Mouse (Mus musculus) MEL (cell line): ENCODE data around the gene Glis1. TPM values are rescaled to one million over a fixed set of nuclear protein-coding genes. Genes with fewer than 3 reads are reported as not detected.

Experiments used
- DNase-seq: peaks from one replicate; pipeline ENCODE4 v3.0.0; 2011; ENCODE audit warnings: low read depth, low spot score
- H3K27ac ChIP-seq: 2 replicates; pipeline ENCODE4 v1.5.1; 2012; ENCODE audit warnings: low read depth, mild to moderate bottlenecking, control low read depth, low read length, moderate library complexity; ENCODE audit not compliant: control insufficient read depth
- H3K27me3 ChIP-seq, 2 experiments: fragments of 150-350 bp in 1 of 2; sonication (generic) in 1 of 2; 2 replicates each; pipeline ENCODE4 v1.6.1; 2012; ENCODE audit warnings: low read length in 2 of 2, mild to moderate bottlenecking in 2 of 2, improper control_type of control experiment in 1 of 2, moderate library complexity in 1 of 2; ENCODE audit not compliant: insufficient read depth in 2 of 2, control insufficient read depth in 1 of 2
- H3K36me3 ChIP-seq, 2 experiments: 2 replicates each; pipeline ENCODE4 v1.6.1; 2012 to 2014; ENCODE audit warnings: low read length in 2 of 2, improper control_type of control experiment in 1 of 2, inconsistent platforms in 1 of 2, mild to moderate bottlenecking in 1 of 2; ENCODE audit not compliant: insufficient read depth in 2 of 2, control insufficient read depth in 1 of 2
- H3K4me1 ChIP-seq, 2 experiments: fragments of 150-350 bp in 1 of 2; sonication (generic) in 1 of 2; 2 replicates each; pipeline ENCODE4 v1.6.1; 2012; ENCODE audit warnings: low read length in 2 of 2, improper control_type of control experiment in 1 of 2, mild to moderate bottlenecking in 1 of 2; ENCODE audit not compliant: insufficient read depth in 2 of 2, control insufficient read depth in 1 of 2
- H3K4me3 ChIP-seq, 2 experiments: fragments of 150-350 bp in 1 of 2; sonication (generic) in 1 of 2; 2 replicates each; pipeline ENCODE4 v1.5.1; 2012; ENCODE audit warnings: low read depth in 2 of 2, low read length in 2 of 2, mild to moderate bottlenecking in 2 of 2, moderate library complexity in 2 of 2, control low read depth in 1 of 2, improper control_type of control experiment in 1 of 2; ENCODE audit not compliant: control insufficient read depth in 1 of 2, insufficient read depth in 1 of 2
- H3K79me2 ChIP-seq: 2 replicates; pipeline ENCODE4 v1.6.1; 2012; ENCODE audit warnings: mild to moderate bottlenecking, low read length, moderate library complexity; ENCODE audit not compliant: control insufficient read depth, poor library complexity, insufficient read depth
- H3K9ac ChIP-seq: 2 replicates; pipeline ENCODE4 v1.6.1; 2012; ENCODE audit warnings: low read depth, mild to moderate bottlenecking, control low read depth, low read length, moderate library complexity; ENCODE audit not compliant: control insufficient read depth, poor library complexity, severe bottlenecking
- H3K9me3 ChIP-seq: fragments of 150-350 bp; sonication (generic); replicated peaks from 2 replicates; pipeline ENCODE4 v1.6.1; 2012; ENCODE audit warnings: mild to moderate bottlenecking, low read length, improper control_type of control experiment, moderate library complexity; ENCODE audit not compliant: insufficient read depth
- BHLHE40 ChIP-seq: IDR thresholded peaks from 2 replicates; pipeline ENCODE4 v1.6.1; 2012; ENCODE audit warnings: low read depth, mild to moderate bottlenecking, inconsistent platforms, low read length, improper control_type of control experiment, borderline replicate concordance
- CTCF ChIP-seq, 3 experiments: IDR thresholded peaks in 2 of 3; conservative IDR thresholded peaks in 1 of 3; 2 replicates each; pipeline ENCODE4 v1.5.1; 2011 to 2012; ENCODE audit warnings: low read length in 3 of 3, low read depth in 2 of 3, mild to moderate bottlenecking in 2 of 3, improper control_type of control experiment in 1 of 3, inconsistent platforms in 1 of 3, mixed read lengths in 1 of 3, moderate library complexity in 1 of 3; ENCODE audit not compliant: control insufficient read depth in 1 of 3, insufficient read depth in 1 of 3, poor library complexity in 1 of 3, severe bottlenecking in 1 of 3
- E2F4 ChIP-seq: IDR thresholded peaks from 2 replicates; pipeline ENCODE4 v1.6.1; 2011; ENCODE audit warnings: low read depth, low read length, improper control_type of control experiment, borderline replicate concordance
- ELF1 ChIP-seq: IDR thresholded peaks from 2 replicates; pipeline ENCODE4 v1.6.1; 2014; ENCODE audit warnings: low read depth, mild to moderate bottlenecking, inconsistent platforms, low read length, improper control_type of control experiment, moderate library complexity
- EP300 ChIP-seq, 2 experiments: IDR thresholded peaks; 2 replicates each; pipeline ENCODE4 v1.6.1; 2011; ENCODE audit warnings: improper control_type of control experiment in 2 of 2, low read length in 2 of 2, low read depth in 1 of 2, mild to moderate bottlenecking in 1 of 2
- ETS1 ChIP-seq: IDR thresholded peaks from 2 replicates; pipeline ENCODE4 v1.6.1; 2012; ENCODE audit warnings: low read depth, mild to moderate bottlenecking, inconsistent platforms, low read length, improper control_type of control experiment, moderate library complexity
- GABPA ChIP-seq: IDR thresholded peaks from 2 replicates; pipeline ENCODE4 v1.6.1; 2012; ENCODE audit warnings: low read depth, mild to moderate bottlenecking, inconsistent platforms, low read length, improper control_type of control experiment, moderate library complexity
- GATA1 ChIP-seq: IDR thresholded peaks from 2 replicates; pipeline ENCODE4 v1.6.1; 2011; ENCODE audit warnings: low read depth, low read length, improper control_type of control experiment
- HCFC1 ChIP-seq: IDR thresholded peaks from 2 replicates; pipeline ENCODE4 v1.6.1; 2012; ENCODE audit warnings: low read depth, mild to moderate bottlenecking, inconsistent platforms, low read length, improper control_type of control experiment, moderate library complexity
- JUND ChIP-seq: IDR thresholded peaks from 2 replicates; pipeline ENCODE4 v1.6.1; 2011; ENCODE audit warnings: low read depth, mild to moderate bottlenecking, improper control_type of control experiment, low read length
- MAFK ChIP-seq: IDR thresholded peaks from 2 replicates; pipeline ENCODE4 v1.6.1; 2011; ENCODE audit warnings: low read depth, mild to moderate bottlenecking, low read length, improper control_type of control experiment, borderline replicate concordance
- MAX ChIP-seq: IDR thresholded peaks from 2 replicates; pipeline ENCODE4 v1.6.1; 2011; ENCODE audit warnings: low read length, improper control_type of control experiment
- MEF2A ChIP-seq: IDR thresholded peaks from 2 replicates; pipeline ENCODE4 v1.6.1; 2014; ENCODE audit warnings: low read depth, mild to moderate bottlenecking, inconsistent platforms, low read length, improper control_type of control experiment; ENCODE audit not compliant: poor library complexity, insufficient replicate concordance, severe bottlenecking; ENCODE audit errors: extremely low read depth
- MXI1 ChIP-seq: IDR thresholded peaks from 2 replicates; pipeline ENCODE4 v1.6.1; 2011; ENCODE audit warnings: mild to moderate bottlenecking, low read depth, low read length, improper control_type of control experiment
- MYB ChIP-seq: IDR thresholded peaks from 2 replicates; pipeline ENCODE4 v1.6.1; 2011; ENCODE audit warnings: mild to moderate bottlenecking, low read depth, low read length, improper control_type of control experiment
- MYC ChIP-seq: IDR thresholded peaks from 2 replicates; pipeline ENCODE4 v1.6.1; 2011; ENCODE audit warnings: low read depth, mild to moderate bottlenecking, low read length, improper control_type of control experiment, moderate library complexity
- POLR2AphosphoS5 ChIP-seq: IDR thresholded peaks from 2 replicates; pipeline ENCODE4 v1.6.1; 2012; ENCODE audit warnings: low read depth, borderline replicate concordance, mild to moderate bottlenecking, inconsistent platforms, low read length, moderate library complexity, mixed read lengths
- RAD21 ChIP-seq: IDR thresholded peaks from 2 replicates; pipeline ENCODE4 v1.6.1; 2011; ENCODE audit warnings: mild to moderate bottlenecking, low read depth, low read length, improper control_type of control experiment
- RCOR1 ChIP-seq: IDR thresholded peaks from 2 replicates; pipeline ENCODE4 v1.6.1; 2012; ENCODE audit warnings: low read depth, mild to moderate bottlenecking, inconsistent platforms, low read length, improper control_type of control experiment
- SIN3A ChIP-seq: IDR thresholded peaks from 2 replicates; pipeline ENCODE4 v1.6.1; 2012; ENCODE audit warnings: low read length, improper control_type of control experiment, inconsistent platforms
- SMC3 ChIP-seq: IDR thresholded peaks from 2 replicates; pipeline ENCODE4 v1.6.1; 2011; ENCODE audit warnings: low read depth, low read length, improper control_type of control experiment
- TAL1 ChIP-seq: IDR thresholded peaks from 2 replicates; pipeline ENCODE4 v1.6.1; 2012; ENCODE audit warnings: mild to moderate bottlenecking, inconsistent platforms, low read length, moderate library complexity, mixed read lengths
- TBP ChIP-seq: IDR thresholded peaks from 2 replicates; pipeline ENCODE4 v1.8.0; 2011; ENCODE audit warnings: low read depth, low read length, improper control_type of control experiment
- TCF12 ChIP-seq: IDR thresholded peaks from 2 replicates; pipeline ENCODE4 v1.6.1; 2014; ENCODE audit warnings: low read depth, mild to moderate bottlenecking, inconsistent platforms, low read length, improper control_type of control experiment, moderate library complexity
- UBTF ChIP-seq: IDR thresholded peaks from 2 replicates; pipeline ENCODE4 v1.6.1; 2012; ENCODE audit warnings: low read depth, mild to moderate bottlenecking, inconsistent platforms, low read length, improper control_type of control experiment, moderate library complexity, borderline replicate concordance; ENCODE audit not compliant: insufficient read depth
- ZMIZ1 ChIP-seq: IDR thresholded peaks from 2 replicates; pipeline ENCODE4 v1.6.1; 2012; ENCODE audit warnings: low read depth, mild to moderate bottlenecking, inconsistent platforms, low read length, improper control_type of control experiment, moderate library complexity
- polyA plus RNA-seq, 2 experiments: library from polyadenylated mRNA; stranded (reverse) in 1 of 2; unstranded in 1 of 2; fragments of >175 nt in 1 of 2; fragments of >200 nt in 1 of 2; gene quantifications; 2 replicates each; pipeline versions ENCODE4 v1.2.1 to v1.2.4; 2012; ENCODE audit warnings: low replicate concordance in 2 of 2, low read depth in 1 of 2; ENCODE audit not compliant: insufficient read length in 2 of 2, insufficient read depth in 1 of 2, missing spikeins in 1 of 2
- total RNA-seq: library from RNA; depleted of rRNA; stranded (reverse); fragments of 300-350 nt; gene quantifications from 2 replicates; pipeline ENCODE4 v1.2.3, GENCODE M21; 2012

Gene Glis1
- total and polyA plus RNA-seq, 3 experiments, result 0.46 to 0.93 TPM; not detected in 1

GRCm38 (mm10) chr4:107603208-107603607 is 168.8 kb downstream of the Glis1 start:
- no peak for DNase-seq
- Histone ChIP-seq H3K9ac (no peak overlapping the region), H3K27me3 (no peaks in the 10 kb centered on the region), H3K4me3 (no peak overlapping the region), H3K4me1 (peaks cover 3 to 22% of the 10 kb centered on the region in 2 experiments; a peak in 3 of 4 replicates), H3K79me2 (no peaks in the 10 kb centered on the region), H3K9me3 (no peaks in the 10 kb centered on the region), H3K27ac (no peak overlapping the region), H3K36me3 (peaks cover 0 to 15% of the 10 kb centered on the region in 2 experiments; a peak in 2 of 4 replicates)
- TF ChIP-seq MXI1 (no peak), TAL1 (no peak), MAFK (no peak), BHLHE40 (no peak), RCOR1 (no peak), CTCF (IDR thresholded peaks at IDR 0.05 in 2 of 3, conservative IDR thresholded peaks at IDR 0.05 in 1 of 3; ENCODE audit: control insufficient read depth in 1 of 3, insufficient read depth in 1 of 3, low read depth in 2 of 3, low read length in 3 of 3, poor library complexity in 1 of 3, severe bottlenecking in 1 of 3) (no peak), RAD21 (no peak), JUND (no peak), GABPA (no peak), E2F4 (no peak), MEF2A (no peak), ZMIZ1 (no peak), EP300 (IDR thresholded peaks at IDR 0.05; ENCODE audit: low read depth in 1 of 2, low read length in 2 of 2) (no peak)

- Histone ChIP-seq H3K4me1 (peaks cover 3 to 22% of the 10 kb centered on the region in 2 experiments; a peak in 3 of 4 replicates), H3K79me2 (no peaks in the 10 kb centered on the region), H3K27ac (peak overlapping the region; percentile 60), H3K9me3 (no peaks in the 10 kb centered on the region), H3K27me3 (no peaks in the 10 kb centered on the region), H3K9ac (peak overlapping the region; percentile 24; the same call in 1 of the 2 replicates), H3K4me3 (peak overlapping the region in 1 of 2 experiments; percentile 4; a peak in 1 of 4 replicates), H3K36me3 (peaks cover 0 to 15% of the 10 kb centered on the region in 2 experiments; a peak in 2 of 4 replicates)
- TF ChIP-seq MEF2A, result no peak
- 0 out of 2 replicates have a peak, but pooled peaks have one; percentile 22 for TF ChIP-seq HCFC1
- no peak for TF ChIP-seq ELF1
- TF ChIP-seq RCOR1, result peak; percentile 95
- peak; percentile 95 for TF ChIP-seq TCF12
- 0 out of 2 replicates have a peak, but pooled peaks have one; percentile 82 for TF ChIP-seq UBTF
- peak; percentile 71 for TF ChIP-seq MXI1
- TF ChIP-seq MAFK, result peak; percentile 70
- peak; percentile 84 for TF ChIP-seq TAL1
- TF ChIP-seq GATA1, result peak; percentile 95
- peak; percentile 68; the same call in 1 of the 2 replicates for TF ChIP-seq MAX
- TF ChIP-seq POLR2AphosphoS5, result no peak
- TF ChIP-seq MYB, result peak; percentile 40; the same call in 1 of the 2 replicates
- peak; percentile 85 for TF ChIP-seq MYC
- TF ChIP-seq ETS1, result peak; percentile 79
- no peak for TF ChIP-seq SMC3
- peak; percentile 93 to 94 for TF ChIP-seq EP300 (IDR thresholded peaks at IDR 0.05; ENCODE audit: low read depth in 1 of 2, low read length in 2 of 2)
- TF ChIP-seq SIN3A, result peak; percentile 63
- peak; percentile 91 for TF ChIP-seq TBP
- no peak for TF ChIP-seq GABPA
- DNase-seq, result peak; percentile 96
Measured at GRCm38 (mm10) chr4:107605964-107606602, 171.7 kb downstream of the Glis1 start.
